Mouse (Mus musculus) urinary bladder, postnatal 10 days (tissue): ENCODE data around the gene Ftl1.
A peak's percentile ranks its signal among the peaks of the same experiment; 100 is the strongest.
"Not testable (repeated sequence)": the region's sequence is repeated elsewhere in the genome, so short reads cannot be mapped to it uniquely, and the experiment has no call there.

ENCODE experiments used
- DNase-seq: peaks from one replicate; pipeline ENCODE4 v3.0.0; 2022; ENCODE audit warnings: low spot score

Gene Ftl1

GRCm38 (mm10) chr7:45459564-45460140, at the start of gene Ftl1:
Gene Ftl1, minus strand, starts transcription at chr7:45459884.
- peak; percentile 92 for DNase-seq

- DNase-seq, result no peak
Observed at GRCm38 (mm10) chr7:45509181-45509882, 49.6 kb upstream of the Ftl1 start.

DNA sequence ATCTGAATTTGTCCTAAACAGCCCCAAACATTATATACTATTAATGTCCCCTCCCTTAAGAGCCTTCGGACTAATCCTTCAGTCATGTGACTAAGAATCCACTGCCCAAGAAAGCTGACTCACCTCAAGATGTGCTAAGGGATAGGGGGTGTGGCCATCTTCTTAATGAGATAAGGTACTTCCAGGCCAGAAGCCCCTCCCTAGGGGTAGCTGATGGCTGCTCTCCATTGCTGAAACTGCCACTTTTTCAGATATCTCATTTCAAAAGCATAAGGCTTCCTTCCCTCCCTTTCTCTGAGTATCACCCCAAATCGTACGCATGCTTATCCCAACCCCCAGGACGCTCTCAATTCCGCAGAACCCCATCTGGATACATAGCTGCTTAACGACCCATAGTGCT, 48.9 kb upstream of the Ftl1 start:
- no peak for DNase-seq

DNA sequence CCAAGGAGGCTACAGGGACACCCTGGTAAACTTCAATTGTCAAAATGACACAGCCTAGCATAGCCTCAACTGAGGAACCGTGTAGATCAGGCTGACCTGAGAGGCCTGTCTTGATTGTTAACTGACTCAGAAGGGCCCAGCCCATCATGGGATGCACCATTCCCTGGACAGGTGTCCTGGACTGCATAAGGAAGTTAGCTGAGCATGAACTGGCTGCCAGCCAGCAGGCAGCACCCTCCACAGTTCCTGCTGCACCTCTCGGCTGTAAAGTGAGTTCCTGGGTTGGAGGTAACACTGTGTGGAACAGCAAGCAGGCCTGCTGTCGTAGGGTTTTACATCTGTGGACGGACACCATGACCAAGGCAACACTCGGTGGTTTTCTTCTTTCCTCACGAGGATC, 47.9 kb upstream of the Ftl1 start:
- DNase-seq, result no peak

GRCm38 (mm10) chr7:45498427-45498826, 38.7 kb upstream of the Ftl1 start:
- no peak for DNase-seq

DNA sequence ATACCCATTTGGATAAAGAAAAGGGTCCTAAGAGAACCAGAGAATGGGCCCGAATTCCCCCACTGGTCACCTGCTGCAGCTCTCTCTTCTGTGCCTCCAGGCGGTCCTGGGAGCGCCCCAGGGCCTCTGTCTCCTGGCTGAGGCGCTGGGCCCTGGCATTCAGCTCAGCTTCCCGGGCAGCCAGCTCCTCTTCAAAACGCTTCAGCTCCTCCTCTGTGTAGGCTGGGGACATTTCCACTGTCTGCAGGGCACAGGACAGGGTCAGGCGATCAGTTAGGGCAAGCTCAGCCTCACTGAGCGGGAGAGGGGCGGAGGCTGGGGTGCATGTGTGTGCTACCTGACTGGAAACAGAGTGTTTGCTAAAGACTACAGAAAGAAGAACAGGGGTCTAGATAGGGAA, 34.9 kb upstream of the Ftl1 start:
- no peak for DNase-seq

DNA sequence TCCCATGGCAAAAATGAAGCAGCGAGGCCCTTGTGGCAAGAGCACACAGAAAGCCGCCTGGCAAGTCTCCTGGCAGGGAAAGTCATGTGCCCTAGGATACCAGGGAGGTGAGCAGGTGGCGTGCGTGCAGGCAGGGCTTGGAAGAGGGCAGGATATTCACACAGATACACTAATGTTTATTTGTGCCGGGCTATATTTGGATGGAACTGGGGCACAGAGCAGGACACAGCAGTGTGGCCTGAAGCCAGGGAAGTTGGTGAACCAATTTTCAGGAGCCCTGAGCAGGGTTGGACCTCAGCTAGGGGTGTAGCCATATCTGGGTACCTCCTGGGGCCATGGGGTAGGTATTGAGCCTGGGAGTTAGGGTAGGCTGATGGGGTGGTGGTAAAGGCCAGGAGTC, 33.3 kb upstream of the Ftl1 start:
- no peak for DNase-seq

DNA sequence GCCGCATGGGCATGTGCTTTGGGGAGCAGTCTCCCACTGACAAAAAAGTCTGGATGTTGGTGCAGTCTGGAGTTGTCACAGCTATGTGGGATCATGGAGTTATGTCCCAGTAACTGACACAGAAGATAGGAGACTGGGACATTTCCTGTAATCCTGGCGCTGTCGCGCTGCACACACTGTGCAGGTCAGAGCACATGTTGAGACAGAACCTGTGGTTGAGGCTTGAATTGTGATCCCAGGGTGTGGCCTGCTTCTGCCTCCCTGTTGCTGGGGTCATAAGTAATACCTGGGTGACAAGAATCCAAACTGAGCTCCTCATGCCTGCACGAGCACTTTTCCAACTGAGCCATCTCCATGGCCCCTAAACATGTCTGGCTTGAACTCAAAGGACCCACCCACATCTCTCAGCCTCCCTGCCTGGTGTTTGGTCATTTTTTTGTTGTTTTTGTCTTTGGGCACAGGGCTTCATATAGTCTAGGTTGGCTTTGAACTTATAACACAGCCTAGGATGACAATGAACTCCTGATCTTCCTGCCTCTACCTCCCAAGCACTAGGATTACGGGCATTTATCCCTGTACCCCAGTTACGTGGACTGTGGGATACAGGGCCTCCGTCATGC, 32.7 kb upstream of the Ftl1 start:
- no peak for DNase-seq

- no peak for DNase-seq
Observed at GRCm38 (mm10) chr7:45491264-45491663, 31.6 kb upstream of the Ftl1 start.

DNA sequence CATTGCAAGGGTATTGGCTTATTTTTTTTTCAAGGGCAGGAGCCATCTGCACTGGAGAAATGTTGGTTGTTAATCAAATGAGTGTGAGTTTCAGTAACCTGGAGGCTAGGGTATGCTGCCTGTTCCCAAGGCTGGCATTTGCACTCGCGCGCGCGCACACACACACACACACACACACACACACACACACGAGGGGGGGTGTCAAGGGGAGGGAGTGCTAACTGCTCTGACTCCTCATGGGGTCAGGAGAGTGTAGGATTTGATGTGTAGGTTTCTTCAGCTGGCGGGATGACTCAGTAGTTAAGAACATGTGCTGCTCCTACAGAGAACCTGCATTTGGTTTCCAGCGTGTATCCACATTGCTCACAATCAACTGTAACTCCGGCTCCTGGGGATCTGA, 31.1 kb upstream of the Ftl1 start:
- DNase-seq, result no peak

DNA sequence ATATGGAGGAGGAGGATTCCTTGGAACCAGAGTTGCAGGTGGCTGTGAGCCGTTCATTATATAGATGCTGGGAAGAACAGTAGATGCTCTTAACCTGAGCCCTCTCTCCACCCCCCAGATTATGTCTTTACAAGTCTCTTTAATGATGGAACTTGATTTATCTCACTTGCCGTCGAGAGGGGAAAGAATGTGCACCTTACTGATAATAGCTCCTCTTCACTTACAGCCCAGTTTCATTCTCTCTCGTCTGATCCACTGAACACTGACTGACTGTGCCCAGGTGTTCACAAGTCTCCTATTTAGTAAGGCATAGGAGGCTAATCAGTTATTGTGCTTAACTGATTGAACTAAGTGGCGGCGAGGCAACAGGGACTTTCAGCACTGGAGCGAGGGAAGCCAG, 29.9 kb upstream of the Ftl1 start:
- DNase-seq, result no peak

- DNase-seq, result no peak
Observed at GRCm38 (mm10) chr7:45488293-45489204, 28.9 kb upstream of the Ftl1 start, which contains the start of gene Dhdh. Gene Dhdh, minus strand, starts transcription at chr7:45488805.

DNA sequence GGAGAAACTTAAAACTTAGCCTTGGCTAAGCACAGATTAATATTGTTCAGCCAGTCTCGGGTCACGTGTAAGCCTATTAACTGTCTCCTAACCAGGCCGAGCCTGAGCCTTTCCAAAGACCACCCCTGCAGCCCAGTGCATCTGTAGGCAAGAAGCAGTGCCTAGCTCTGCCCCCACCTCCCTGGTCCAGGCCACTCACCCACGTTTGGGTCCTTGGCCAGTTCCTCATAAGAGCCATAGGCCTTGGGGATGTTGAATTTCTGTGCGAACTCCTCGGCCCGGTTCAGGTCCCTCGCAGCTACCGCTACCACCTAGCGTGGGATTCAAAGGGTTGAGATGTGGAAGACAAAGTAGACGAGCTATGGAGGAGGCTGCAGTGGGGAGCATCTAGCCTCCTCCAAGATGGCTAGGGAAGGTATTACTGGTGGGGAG, 28.2 kb upstream of the Ftl1 start:
- DNase-seq, result no peak

DNA sequence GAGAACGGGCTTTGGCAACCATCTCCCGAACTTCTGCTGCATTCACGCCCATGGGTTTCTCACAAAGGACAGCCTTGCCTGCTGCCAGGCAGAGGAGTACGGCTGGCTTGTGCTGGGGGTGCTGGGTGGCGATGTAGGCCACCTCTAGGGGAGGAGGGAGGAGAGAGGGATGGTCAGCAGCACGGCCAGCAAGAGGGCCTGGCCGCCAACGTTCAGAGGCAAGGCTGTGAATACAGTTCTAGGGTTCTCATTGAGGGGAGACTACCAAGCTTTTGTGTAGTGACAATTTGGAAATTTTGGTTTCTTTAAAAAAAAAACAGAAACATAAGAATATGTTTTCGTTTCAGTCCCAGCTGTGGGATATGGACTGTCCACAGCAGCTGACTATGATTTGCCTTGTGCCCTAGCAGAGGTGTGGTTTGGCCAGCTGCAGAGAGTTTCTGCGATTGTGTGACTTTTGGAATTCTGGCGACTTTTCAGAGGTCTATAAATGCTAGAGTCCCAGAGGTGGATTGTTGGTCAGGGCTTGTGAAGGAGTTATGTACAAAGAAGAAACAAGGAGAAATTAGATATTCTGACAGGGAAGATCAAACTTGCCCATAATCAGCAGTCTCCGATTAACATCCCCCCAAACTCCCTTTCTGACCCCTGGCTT, 27.2 kb upstream of the Ftl1 start, which contains the start of gene Gm45808:
Gm45808 (minus strand) TSS at position 51 of the 655 bp plus-strand sequence.
- DNase-seq, result no peak

DNA sequence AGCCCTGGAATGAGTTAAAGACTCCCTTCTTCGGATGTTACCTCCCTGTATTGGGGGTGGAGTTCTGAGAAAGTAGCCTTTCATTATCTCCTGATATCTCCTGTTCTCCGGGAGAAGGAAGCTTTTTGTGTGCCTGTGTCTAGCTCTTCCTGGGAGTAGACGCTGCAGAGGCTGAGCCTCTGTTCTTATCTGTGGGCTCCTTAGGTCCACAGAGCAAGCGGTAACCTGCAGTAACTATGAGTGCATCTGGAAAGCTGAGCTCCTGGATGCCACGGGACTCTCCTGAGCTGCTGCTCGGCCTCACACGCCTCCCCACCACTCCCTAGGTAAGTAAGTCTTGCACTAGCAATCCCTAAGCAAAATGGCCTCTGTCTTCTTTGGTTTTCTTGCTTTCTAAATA, 26.5 kb upstream of the Ftl1 start:
- no peak for DNase-seq

GRCm38 (mm10) chr7:45484985-45485384, 25.3 kb upstream of the Ftl1 start:
- DNase-seq, result not testable (repeated sequence)

DNA sequence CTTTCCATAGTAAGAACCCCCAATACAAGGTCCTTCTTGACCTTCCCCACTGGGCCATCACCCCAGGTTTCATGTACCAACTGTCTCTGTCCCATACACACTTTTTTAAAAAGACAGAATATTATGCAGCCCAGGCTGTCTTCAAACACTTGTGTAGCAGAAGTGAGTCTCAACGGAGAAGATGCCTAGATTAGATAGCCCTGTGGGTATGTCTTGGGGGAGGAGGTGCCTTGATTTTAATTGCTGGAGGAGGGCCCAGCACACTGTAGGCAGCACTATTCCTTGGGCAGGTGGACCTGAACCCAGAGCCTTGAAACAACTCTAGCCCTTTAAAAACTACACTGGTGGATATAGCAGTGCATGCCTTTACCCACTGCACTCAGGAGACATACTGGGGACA, 22.5 kb upstream of the Ftl1 start:
- no peak for DNase-seq

- no peak for DNase-seq
Observed at GRCm38 (mm10) chr7:45481374-45481927, 21.8 kb upstream of the Ftl1 start, which contains the start of gene Tulp2. Gene Tulp2, plus strand, starts transcription at chr7:45481877.

DNA sequence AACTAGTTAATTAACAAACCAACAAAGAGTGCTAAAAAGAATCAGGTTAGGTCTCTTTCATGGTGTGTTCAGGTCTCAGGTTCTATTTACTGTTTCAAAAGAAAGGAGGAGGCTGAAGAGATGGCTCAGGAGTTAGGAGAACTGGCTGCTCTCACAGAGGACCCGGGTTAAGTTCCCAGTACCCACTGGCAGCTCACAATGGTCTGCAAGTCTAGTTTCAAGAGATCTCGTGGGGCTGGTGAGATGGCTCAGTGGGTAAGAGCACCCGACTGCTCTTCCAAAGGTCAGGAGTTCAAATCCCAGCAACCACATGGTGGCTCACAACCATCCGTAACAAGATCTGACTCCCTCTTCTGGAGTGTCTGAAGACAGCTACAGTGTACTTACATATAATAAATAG, 20.6 kb upstream of the Ftl1 start:
- not testable (repeated sequence) for DNase-seq

GRCm38 (mm10) chr7:45478774-45479173, 19.1 kb upstream of the Ftl1 start:
- DNase-seq, result no peak

DNA sequence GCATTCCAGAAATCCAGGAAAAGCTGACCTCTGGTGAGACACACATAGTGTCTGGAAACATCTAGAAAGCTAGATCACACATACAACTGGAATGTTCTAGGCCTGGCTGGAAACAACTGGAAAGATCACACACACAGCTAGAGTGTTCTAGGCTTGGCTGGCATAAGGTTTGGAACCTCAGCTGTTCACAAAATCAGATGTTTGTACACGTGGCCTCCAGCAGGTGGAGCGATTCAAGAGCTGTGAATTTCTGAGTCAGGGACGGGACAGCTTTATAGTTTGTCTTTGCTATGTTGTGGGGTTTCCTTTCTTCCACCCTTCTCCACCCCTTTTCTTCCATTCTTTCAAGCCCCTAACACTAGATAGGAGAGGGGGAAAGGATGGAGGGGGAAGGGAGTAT, 17.3 kb upstream of the Ftl1 start:
- no peak for DNase-seq
